Mouse (Mus musculus) MEL (cell line): ENCODE data around the gene Rpgrip1l.

Experiments used
- EP300 ChIP-seq, 2 experiments: IDR thresholded peaks; 2 replicates each; pipeline ENCODE4 v1.6.1; 2011; ENCODE audit warnings: improper control_type of control experiment in 2 of 2, low read length in 2 of 2, low read depth in 1 of 2, mild to moderate bottlenecking in 1 of 2
- GATA1 ChIP-seq: IDR thresholded peaks from 2 replicates; pipeline ENCODE4 v1.6.1; 2011; ENCODE audit warnings: low read depth, low read length, improper control_type of control experiment
- KAT2A ChIP-seq: conservative IDR thresholded peaks from 2 replicates; pipeline ENCODE4 v1.6.1; 2012; ENCODE audit warnings: low read depth, low read length, improper control_type of control experiment, inconsistent platforms
- POLR2A ChIP-seq, 2 experiments: IDR thresholded peaks; 2 replicates each; pipeline ENCODE4 v1.6.1; 2011 to 2012; ENCODE audit warnings: low read length in 2 of 2, mild to moderate bottlenecking in 2 of 2, control low read depth in 1 of 2, improper control_type of control experiment in 1 of 2, low read depth in 1 of 2, moderate library complexity in 1 of 2; ENCODE audit not compliant: control insufficient read depth in 1 of 2, insufficient read depth in 1 of 2, poor library complexity in 1 of 2
- RAD21 ChIP-seq: IDR thresholded peaks from 2 replicates; pipeline ENCODE4 v1.6.1; 2011; ENCODE audit warnings: mild to moderate bottlenecking, low read depth, low read length, improper control_type of control experiment
- SMC3 ChIP-seq: IDR thresholded peaks from 2 replicates; pipeline ENCODE4 v1.6.1; 2011; ENCODE audit warnings: low read depth, low read length, improper control_type of control experiment
- TAL1 ChIP-seq: IDR thresholded peaks from 2 replicates; pipeline ENCODE4 v1.6.1; 2012; ENCODE audit warnings: mild to moderate bottlenecking, inconsistent platforms, low read length, moderate library complexity, mixed read lengths
- USF1 ChIP-seq: IDR thresholded peaks from 2 replicates; pipeline ENCODE4 v1.6.1; 2014; ENCODE audit warnings: low read depth, mild to moderate bottlenecking, inconsistent platforms, low read length, improper control_type of control experiment, moderate library complexity
- ZC3H11A ChIP-seq: IDR thresholded peaks from 2 replicates; pipeline ENCODE4 v1.6.1; 2012; ENCODE audit warnings: low read depth, mild to moderate bottlenecking, inconsistent platforms, low read length, improper control_type of control experiment
- ZNF384 ChIP-seq: IDR thresholded peaks from 2 replicates; pipeline ENCODE4 v1.6.1; 2012; ENCODE audit warnings: low read depth, mild to moderate bottlenecking, inconsistent platforms, low read length, improper control_type of control experiment

DNA sequence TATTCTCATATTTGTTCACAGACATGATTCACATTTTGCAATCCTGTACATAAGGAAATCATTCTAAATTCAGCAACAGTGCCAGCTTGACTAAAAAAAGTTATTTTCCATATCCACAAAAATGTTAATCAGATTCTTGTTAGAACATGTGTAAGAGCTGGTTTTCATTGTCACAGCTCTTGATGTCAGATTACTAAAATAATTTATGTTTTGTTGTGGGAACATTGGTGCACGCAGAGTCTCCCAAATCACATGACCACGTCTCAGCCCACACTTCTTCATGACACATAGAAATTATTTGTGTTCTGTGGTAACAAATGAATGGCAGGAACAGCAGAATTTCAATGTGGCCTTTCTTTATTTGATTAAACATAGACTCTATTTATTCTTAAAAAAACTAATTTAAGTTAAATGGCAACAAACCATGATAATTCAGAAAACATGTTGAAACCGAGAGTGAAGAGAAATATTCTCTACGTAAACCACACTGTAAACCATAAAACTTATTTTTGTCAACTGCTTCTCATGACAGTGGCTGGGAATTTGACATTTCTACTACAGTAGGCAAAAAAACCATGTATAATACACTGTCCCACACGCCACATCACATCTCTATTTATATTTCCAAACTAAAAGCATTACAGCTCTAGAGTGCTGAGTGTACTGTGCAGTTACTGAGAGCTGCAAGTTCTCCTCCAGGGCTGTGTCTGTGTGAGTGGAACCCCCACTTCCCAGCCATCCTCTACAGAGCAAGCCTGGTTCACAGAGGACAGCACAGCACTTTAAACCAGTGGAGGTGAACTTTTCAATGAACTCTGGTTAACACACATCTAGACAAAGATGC, 95.8 kb downstream of the Rpgrip1l start:
- TF ChIP-seq TAL1 (no peak), GATA1 (no peak), POLR2A (IDR thresholded peaks at IDR 0.05; ENCODE audit: control insufficient read depth in 1 of 2, insufficient read depth in 1 of 2, low read depth in 1 of 2, low read length in 2 of 2, poor library complexity in 1 of 2) (no peak), RAD21 (no peak), USF1 (no peak), SMC3 (no peak), ZNF384 (no peak), ZC3H11A (no peak), KAT2A (no peak), EP300 (IDR thresholded peaks at IDR 0.05; ENCODE audit: low read depth in 1 of 2, low read length in 2 of 2) (no peak)
